Mouse (Mus musculus): ENCODE measurements around the gene Rnd3.
A peak's percentile ranks its signal among the peaks of the same experiment; 100 is the strongest.

The Rnd3 gene

DNA sequence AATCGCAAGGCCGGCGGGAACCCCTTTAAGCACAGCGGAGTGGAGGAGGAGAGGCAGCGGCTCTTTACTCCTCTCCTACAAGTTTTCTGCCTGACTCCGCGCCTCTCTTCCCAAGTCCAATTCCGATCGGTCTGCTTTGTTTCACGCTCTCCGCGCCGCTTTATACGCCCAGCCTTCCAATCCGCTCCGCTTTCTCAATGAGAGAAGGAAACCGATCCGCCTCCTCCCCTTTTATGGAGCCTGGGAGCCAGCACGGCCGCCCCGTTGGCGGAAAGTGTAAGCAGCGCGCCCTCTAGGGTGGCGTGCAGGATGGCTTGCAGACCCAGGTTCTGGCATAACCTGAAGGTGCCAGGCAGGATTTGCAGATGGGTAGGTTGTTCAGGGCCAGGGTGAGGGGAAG, at the start of gene Rnd3:
Gene Rnd3 (minus strand): TSS at position 137 of the 400 bp plus-strand sequence.
- peak; percentile 98 for DNase-seq

DNA sequence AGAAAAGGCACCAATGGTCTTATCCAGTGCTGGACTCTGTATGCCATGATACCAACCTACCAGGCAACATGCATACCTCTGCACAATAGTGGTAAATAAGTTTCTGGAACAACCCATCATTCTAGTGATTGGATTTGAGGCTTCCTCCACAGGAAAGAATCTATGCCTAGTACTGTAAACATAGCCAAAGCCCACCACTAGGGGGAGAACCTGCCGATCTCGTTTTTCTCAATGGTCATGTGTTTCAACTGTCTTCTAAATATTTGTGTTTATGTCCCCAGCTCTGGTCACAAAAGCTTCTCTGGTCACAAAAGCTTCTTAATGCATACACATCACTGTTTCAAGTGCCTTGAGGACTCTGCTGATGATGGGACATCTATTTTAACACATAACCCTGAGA, 43.4 kb upstream of the Rnd3 start:
- peak; percentile 11 for DNase-seq

DNA sequence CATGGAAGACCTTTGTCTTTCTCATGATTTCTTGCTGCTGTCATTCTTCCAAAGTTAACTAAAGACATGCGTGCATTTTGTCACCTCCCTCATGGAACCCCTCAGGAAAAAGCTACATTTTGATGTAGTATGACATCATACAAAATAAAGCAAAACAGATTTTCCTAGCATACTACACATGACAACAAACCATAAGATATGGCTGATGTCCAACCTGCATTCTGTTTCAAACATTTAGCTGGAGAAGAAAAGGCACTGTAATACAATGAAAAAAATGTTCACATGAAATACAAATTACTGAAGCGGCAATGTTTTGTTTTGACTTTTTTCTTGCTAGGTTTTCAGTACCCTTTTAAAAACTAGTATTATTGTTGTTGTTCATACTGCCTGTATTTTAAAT, 36.9 kb upstream of the Rnd3 start:
- no peak for DNase-seq

DNA sequence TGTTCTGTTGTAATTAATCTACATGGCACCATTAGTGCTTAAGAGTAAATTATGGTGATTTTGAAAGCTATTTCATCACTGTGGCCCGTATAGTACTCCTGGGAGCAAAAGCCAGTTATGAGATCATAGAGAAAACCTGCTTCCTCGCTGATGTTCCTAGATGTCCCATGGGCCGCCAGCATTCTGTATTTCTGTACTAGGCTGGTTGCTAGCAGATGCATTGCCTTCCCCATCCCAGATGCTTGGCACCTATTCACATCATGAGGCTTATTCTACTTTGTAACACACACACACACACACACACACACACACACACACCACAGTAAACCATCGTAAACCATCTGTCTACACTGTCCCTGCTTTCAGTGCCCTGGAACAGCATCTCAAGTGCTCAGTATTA, 34.1 kb upstream of the Rnd3 start:
- no peak for DNase-seq

DNA sequence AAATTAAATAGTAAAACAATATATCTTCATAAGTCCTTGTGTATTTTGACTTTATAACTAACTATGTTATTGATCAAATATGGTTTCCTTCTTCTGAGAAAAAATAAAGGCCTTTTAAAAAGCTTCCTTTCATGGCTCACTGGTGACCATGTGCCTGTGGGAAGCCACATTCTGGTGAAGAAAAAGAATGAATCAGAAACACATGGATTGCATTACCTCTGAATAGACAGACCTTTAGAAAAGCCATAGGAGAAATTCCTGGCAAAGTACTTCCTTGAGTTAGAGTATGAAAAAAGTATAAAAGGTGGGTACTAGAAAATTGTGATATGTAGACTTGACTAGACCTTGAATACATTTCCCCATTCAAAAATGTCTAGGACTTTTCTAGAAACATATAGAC, 32.5 kb upstream of the Rnd3 start:
- no peak for DNase-seq

DNA sequence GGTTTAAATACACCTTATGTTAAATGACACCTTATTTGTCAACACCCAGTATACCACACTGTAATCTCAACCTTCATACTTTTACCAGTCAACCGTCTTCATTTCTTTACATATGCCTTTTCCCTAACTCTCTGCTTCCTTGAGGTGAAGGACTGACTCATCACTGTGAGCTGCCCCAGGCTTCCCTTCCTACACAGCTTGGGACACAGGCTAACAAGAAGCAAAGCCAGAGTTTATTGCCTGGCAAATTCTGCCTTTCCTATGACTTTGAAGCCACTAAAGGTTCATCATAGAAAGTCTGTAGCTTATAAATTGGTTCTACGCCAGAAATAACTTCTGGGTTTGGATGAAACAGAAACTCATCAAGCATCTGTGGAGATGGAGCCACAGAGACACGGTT, 30.2 kb upstream of the Rnd3 start:
- no peak for DNase-seq

DNA sequence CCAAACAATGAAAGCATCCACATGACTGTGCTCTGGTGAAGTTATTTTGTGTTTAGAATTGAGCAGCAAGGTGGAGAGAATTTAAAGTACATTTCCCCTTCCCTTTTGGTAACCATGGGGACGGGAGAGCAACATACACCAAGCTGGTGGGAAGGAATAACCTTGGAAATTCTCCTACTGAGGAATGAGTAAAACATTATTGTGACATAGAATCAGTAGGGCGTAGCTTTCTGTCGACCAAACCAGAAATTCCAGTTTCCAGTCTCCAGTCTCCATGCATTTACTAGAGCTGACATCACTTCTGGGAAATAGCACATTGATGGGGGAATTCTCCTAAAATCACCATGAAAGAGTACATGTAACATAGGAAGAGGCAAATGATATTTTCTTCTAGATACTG, 28.7 kb upstream of the Rnd3 start:
- DNase-seq: no peak

DNA sequence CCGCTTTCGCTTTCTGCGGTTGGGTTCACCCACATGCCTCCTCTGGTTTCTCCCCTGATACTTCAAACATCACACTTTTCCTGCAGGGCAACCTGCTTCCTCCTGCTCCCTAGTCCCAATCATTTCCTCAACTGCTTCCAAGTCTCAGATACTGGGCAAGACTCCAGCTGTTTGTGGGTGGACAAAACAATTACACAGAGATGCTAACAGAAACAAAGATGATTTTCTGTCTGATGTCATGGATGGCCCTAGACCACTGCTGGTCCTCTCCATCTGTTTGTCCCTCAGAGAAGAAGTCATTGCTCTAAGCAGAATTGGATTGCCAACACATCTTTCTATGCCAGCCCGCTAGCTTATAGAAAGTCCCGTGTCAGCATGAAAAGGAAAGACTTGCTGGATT, 26.4 kb upstream of the Rnd3 start:
- DNase-seq: peak; percentile 29

DNA sequence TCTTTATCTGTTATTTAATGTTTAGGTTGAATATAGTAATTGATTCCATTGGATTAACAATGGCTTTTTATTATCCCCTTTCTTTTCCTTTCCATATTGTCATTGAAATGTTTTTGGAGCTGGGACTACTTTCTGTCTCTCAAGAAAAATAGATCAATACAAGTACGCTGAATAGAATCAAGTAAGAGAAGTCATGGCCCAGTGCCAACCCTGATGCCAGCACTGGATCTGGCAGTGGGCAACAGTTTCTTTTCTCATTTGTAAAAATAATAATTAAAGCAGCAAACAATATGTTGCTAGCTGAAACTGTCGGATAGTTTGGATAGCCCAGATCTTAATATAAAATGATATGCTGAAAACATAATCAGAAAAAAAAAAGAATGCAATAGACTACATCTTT, 12.2 kb upstream of the Rnd3 start:
- no peak for DNase-seq

DNA sequence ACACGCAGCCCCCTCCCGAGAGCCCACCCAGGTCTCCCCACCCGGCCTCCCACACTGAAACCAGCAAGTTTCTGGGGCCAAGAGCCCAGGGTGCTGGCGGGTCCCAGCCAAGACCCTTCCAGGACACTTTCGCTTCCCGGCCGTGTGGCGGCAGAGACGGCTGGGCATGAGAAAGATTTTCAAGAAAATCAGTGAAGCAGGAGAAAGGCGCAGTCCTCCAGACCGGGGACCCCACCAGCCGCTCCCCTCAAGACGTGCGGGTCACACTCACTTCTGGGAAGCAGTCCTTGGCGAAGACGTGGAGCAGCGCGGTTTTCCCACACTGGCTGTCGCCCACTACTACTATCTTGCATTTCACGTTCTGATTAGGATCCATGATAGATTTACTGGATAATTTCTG, 457 bp downstream of the Rnd3 start:
- peak; percentile 45 for DNase-seq

DNA sequence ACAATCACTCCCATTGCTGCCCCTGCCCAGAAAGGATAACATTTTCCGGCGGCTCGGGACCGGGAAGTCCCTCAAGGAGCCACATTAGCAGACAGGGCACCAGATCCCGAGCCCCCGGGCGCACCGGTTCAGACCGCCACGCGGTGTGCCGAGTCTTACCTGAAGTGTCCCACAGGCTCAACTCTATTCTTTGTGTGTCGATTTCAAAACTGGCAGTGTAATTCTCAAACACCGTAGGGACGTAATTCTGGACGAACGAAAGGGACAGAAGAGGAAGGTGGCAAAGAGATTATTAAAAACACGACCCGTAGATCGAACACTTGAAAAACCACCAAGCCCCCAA, 875 bp downstream of the Rnd3 start:
- no peak for DNase-seq

DNA sequence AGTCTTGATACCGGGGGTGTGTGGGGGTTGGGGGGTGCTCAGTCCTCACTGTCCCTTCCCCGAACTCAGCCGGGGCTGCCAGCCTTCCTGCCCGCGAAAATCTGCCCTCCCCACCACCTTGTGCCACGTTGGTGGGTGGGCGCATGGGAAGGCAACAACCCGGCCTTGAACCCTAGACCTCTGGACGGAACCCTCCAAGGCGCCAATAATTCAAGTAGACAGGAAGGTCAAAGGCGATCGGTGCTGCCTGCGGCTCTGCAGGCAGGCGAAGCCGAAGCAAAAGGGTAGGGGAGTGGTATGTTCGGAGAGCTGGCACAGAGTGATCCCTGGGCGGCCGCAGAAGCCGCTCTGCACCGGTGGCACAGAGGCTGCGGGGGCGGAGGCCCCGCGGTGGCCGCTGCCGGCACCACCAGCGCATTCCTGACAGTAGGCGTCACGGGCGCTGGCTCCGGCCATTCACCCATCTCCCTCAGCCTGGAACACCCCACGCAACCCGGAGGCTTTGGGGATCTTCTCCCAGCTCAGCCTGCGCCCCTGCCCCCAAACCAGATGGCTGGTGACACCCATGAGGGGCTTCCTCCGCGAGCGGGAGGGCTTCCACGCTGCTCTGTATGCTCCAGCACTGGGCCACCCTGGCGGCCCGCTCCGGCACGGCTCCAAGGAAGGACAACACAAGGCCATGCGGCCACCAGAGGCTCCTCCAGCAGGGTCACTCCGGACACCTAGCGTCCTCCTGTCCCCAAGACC, 1.4 kb downstream of the Rnd3 start:
- DNase-seq: peak; percentile 88

DNA sequence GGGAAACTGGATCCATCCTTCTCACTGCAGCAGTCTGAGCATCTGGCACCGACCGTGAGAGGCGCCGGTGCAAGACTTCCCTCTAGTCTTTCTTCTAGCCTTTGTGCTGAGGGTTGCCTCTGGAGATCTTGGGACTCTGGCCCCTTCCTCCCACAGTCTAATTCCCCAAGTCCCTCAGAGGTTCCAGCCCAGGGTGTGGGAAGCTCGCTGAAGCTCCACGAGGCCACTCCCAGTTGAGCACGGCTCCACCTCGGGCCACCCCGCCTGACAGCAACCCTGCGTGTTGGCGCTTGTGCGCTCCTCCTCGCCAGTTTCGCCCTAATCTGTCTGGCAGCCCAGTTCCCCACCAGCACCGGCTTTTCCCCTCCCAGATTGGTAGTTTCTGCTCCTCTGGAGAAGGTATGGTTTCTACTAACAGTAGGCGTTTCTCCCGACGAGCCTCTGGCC, 2.0 kb downstream of the Rnd3 start:
- peak; percentile 86 for DNase-seq

DNA sequence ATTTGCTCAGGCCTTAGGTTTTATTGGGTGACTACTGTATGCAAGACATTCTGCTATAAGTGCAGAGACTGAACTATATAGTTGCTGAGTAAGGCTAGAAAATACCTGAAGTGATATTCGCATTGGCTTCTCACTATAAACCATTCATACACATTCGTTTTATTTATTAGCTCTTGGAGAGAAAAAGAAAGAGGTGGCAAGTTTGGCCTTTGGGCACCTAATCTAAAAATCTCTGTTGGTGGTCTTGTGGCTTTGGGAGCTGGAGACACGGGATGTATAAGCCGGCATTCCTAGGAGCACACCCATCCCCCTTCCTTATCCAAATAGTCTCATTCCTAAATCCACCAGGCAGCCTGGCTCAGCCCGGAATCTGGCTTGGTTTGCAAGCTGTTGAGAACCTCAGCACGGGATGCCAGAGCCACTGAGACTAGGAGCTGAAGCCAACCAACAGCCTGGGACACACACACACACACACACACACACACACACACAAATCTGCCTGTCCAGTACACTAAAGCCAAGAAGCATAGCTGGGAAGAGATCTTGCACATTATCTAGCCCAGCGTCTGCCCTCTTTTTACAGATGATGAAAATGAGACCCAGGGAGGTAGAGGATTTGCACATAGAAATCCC, 3.0 kb downstream of the Rnd3 start:
- peak; percentile 76 for DNase-seq

DNA sequence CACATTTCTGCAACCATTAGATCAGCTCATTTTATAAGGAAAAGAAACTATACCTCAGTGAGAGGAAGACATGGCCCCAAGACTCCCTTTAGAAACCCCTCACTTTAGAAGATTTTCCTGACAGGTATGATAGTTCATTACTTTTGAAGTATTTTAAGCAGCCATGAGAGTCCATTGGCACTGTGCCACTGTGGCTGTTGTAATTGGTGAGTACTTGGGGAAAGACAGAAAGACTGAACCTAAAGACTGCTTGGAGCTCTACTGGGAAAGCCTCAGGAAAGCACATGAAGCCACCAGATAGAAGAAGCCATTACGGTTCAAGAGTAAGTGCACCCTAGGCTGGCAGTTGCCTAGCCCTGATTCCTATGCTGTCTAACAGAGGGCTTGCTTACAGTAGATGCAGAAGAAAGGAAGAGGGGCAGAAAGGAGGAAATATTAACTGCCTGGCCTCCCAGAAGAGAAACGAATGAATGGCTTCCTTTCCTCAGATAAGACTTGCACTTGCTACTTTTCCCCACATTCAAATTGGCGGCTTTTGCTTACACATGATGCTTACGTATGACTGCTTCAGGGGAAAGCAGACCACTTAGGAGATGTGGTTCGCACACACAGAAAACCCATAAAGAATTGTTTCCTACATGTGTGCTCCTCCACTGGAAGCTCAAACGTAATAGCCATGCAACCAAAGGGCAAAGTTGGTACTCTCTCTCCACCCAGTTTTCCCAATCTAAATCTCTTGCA, 4.4 kb downstream of the Rnd3 start:
- DNase-seq: no peak

DNA sequence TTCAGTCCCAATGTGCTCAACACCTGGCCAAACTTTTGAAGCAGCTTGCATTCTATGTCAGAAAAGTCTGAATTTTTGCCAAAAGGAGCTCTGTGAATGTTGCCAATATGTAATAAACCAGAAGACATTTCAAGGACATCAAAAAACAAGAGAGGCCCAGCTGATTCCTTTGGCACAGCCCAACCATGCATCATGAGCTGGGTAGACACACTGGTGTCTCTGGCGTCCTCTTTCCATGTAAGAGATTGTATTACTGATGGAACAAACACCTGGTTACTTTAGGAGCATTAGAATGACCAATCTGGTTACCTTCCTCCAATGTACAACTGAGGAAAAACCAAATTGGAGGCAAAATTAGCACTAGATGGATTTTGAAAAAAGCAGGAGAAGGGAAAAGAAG, 6.5 kb downstream of the Rnd3 start:
- DNase-seq: no peak

DNA sequence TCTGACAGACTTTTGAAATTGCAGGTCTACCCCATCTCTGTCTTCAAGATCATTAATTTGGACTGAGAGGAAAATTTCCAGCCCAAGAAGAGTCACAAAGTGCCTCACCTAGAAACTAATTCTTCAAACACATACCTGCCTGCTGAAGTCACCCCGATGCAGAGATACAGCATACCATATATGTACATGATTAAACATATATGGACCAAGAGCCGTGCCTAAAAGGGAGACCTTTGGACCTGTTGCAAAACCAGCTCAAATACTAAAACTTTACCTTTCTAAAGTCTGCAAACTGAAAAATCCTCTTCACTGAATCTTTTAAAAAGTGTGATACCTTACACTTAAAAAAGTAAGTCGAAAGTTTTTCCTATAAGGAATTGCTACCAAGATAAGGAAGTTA, 7.6 kb downstream of the Rnd3 start:
- no peak for DNase-seq

DNA sequence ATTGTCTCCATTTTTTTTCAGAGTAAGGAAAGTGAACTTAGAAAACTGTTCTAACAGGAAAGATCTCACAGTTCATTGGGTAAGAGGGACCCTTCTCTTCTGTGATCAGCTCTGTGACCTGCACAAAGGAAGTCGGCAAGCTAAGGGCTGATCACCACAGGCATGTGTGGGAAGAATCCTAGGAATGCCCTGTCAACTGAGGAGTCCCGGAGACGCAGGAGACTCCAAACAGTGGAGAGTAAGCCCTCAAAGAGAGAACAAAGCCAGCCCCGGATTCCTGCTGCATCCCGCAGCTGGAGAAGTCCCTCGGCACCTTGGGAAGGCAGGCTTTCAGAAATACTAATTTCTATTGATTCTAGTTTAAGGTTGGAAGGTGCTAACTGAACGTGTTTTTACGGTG, 8.4 kb downstream of the Rnd3 start:
- DNase-seq: peak; percentile 26

DNA sequence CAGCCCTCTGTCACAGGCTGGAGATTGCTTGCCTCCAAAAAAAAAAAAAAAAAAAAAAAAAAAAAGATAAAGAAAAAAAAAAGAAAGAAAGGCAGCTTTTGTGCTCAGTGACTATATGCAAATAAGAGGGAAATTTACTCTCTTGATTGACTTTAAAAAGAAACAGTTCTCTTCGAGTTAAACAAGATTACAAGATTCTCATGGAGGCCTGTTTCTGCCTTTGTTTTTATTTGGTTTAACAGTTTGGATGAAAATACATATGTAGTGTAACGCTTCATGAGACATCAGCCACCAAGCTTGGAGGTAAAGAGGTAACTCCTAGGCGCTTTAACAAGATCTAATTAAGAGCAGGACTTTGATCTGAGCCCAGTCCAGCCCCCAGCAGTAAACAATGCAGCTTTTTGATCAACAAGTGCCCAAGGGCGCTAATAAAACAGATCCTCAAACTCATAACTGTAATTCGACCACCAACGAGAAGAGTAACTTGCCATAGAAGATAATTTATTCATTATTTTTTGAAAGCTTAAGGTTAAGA, 8.9 kb downstream of the Rnd3 start:
- no peak for DNase-seq

DNA sequence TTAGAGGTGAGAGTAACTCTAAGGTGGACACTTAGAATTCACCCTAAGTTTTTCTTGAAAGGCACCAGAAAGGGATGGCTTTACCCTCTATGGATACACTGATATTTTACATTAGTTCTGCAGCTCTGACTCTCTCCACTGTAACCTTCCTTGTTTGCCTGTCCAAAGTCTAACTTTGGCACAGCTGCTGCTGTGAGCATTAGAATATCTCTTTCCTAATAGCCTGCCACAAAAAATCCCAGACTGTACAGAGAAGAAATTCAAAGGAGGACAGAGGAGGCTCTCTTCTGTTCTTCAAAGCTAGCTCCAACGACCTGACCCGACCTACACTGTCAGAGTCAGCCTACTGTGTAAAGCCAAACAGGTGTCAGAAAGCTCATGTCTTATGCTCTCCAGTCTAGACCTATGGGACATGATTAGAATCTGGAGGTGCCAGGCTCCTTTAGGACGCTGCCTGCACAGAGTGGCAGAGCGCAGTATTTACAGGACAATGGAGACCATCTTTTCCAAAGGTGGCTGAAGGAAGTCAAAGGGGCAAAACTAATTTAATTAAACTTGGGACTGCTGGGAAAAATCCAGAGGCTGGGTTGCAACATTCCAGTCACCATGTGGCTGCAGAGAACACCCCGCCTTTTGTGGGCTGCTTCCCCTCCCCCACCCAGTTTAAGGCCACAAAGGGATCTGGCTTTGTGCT, 9.5 kb downstream of the Rnd3 start:
- peak; percentile 72 for DNase-seq

DNA sequence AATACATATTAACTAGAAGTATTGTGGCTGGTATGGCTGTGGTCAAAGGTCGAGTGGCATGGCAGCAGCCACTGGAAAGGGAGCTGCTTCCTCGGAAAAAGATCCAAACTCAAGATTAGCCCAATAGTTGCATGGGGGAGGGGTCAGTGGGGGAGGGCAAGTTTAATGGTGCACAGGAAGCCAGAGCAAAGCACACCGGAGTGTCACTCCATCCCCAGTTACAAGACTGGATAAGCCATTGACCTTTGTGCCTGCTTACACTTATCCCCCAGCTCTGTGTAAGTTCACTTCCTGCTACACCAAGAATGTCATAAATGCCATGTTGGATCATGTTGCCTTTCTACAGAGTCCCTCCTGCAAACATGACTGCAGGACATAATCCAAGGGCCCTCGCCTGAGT, 11.2 kb downstream of the Rnd3 start:
- no peak for DNase-seq

DNA sequence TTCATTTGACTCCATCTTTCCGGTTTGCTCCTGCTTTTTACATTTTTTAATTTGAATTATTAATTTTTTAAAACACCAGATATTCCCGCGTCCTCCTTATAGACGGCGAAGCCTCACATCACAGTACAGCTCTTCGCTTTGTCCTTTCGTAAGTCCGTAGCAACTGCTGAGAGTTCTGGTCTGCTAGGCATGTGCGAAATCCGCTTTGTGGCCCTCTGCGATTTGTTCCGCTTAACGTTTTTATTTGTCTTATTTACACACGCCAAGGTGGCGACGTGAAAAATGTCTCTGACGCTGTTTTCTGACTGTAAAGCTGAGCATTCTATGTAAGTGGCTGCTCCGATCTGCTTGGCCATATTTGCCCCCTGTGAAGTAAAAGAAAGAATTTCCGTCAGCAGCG, 16.7 kb downstream of the Rnd3 start:
- no peak for DNase-seq

DNA sequence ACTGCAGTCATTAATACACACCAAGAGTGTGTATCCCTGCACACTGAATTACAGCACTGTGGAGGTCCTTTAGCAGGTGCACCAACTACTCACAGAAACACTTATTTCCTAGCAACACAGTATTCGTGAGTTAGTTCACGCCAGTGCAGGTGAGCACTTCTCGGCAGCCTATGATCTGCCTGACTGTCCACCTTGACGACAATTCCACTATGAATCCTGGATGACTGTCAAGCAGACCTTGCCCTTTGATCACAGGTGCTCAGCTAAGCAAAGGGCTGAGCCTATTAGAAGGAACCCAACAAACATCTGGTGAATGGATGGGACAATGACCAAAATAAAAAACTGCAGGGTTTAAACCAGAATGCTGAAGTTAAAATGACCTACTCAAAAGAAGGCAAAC, 20.8 kb downstream of the Rnd3 start:
- no peak for DNase-seq

Measured in lung, postnatal 10 days (tissue).